ENCODE assay signal across 11 mouse cellular contexts in genomic region chr8:12032386-12032785, GRCm38 (mm10).
"Had no signal": no experiment of that assay in that cellular context is flagged by ENCODE, and none has a peak within 500 bp of the region (broad histone marks: within the 10 kb centered on the region; RNA-seq: fewer than 3 reads in every experiment).

No protein-coding gene starts in this region.

- H3K27me3 ChIP-seq: liver, embryonic 13.5 days had no signal

- H3K4me2 ChIP-seq: limb, embryonic 12.5 days; liver, embryonic 13.5 days; midbrain, embryonic 13.5 days had no signal

- H3K4me3 ChIP-seq: layer of hippocampus, adult 2 months; limb, embryonic 12.5 days; liver, embryonic 13.5 days; midbrain, embryonic 13.5 days had no signal

- H3K27ac ChIP-seq: kidney, postnatal 0 days; layer of hippocampus, adult 2 months; limb, embryonic 12.5 days; liver, embryonic 13.5 days; midbrain, embryonic 13.5 days; stomach, postnatal 0 days had no signal

- ATAC-seq: inflammation-experienced regulatory T-cells, adult 6 months; intestine, postnatal 0 days; liver, postnatal 0 days; midbrain, embryonic 13.5 days had no signal

- H3K9ac ChIP-seq: limb, embryonic 12.5 days; liver, embryonic 13.5 days; liver, postnatal 0 days; midbrain, embryonic 13.5 days had no signal

- DNase-seq: kidney, adult 8-10 months; liver, embryonic 13.5 days; liver, postnatal 0 days; thymus, postnatal 4 days had no signal

- H3K9me3 ChIP-seq: limb, embryonic 12.5 days; liver, embryonic 13.5 days; midbrain, embryonic 13.5 days had no signal

- H3K4me1 ChIP-seq: limb, embryonic 12.5 days; liver, embryonic 13.5 days had no signal

- H3K36me3 ChIP-seq: limb, embryonic 12.5 days; liver, embryonic 13.5 days; midbrain, embryonic 13.5 days had no signal
